Mouse (Mus musculus) testis, adult 2 months (tissue): ENCODE results near the gene Bcl7a.

Experiments used
- CTCF ChIP-seq: fragments of 200-500 bp; IDR thresholded peaks from 2 replicates; pipeline ENCODE4 v1.5.1; 2012; ENCODE audit warnings: low read depth, mild to moderate bottlenecking, inconsistent platforms, low read length, moderate library complexity; ENCODE audit not compliant: control insufficient read depth, insufficient read depth, insufficient replicate concordance
- POLR2A ChIP-seq: fragments of 200-500 bp; IDR thresholded peaks from 2 replicates; pipeline ENCODE4 v1.6.1; 2012; ENCODE audit warnings: low read depth, mild to moderate bottlenecking, inconsistent platforms, low read length, moderate library complexity; ENCODE audit not compliant: control insufficient read depth

DNA sequence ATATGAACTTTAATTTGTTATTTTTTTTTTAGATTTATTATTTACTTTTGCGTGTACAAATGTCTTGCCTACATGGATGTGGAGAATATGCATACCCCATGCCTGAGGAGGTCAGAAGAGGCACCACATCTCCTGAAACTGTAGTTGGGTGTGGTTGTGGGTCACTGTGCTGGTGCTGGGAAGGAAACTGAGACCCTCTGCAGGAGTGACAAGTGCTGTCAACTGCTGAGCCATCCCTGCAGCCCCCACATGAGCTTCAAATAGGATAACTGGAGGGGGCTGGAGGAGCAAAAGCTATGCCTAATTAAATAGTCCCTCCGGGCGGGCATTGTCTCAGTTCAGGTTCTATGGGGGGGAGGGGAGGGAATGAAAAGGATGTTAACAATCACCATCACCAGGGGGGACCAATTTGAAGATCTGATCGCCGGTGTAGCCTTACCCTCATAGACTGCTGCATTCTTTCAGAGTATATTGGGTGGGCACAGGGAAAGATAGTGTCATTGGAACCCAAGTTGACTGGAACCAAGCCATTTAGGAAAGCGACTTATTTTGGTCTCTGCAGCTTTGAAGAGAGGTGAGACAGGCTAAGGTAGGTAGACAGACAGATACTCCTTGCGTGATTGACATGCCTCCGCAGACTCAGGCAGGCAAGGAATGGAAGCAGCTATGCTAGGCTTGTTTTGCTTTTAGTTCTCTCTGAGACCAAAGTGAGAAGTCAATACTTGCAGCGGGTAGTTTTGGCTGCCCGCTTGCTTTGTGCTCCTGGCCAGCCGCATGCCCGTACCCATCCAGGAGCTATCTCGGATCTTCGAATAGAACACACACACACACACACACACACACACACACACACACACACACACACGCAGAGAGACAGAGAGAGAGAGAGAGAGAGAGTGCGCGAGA lies 47.2 kb downstream of the Bcl7a start:
- no peak for TF ChIP-seq POLR2A
- no peak for TF ChIP-seq CTCF
